Mouse (Mus musculus) stomach, postnatal 0 days (tissue): ENCODE data around the gene Bbx. TPM values are rescaled to one million over a fixed set of nuclear protein-coding genes. Genes with fewer than 3 reads are reported as not detected.

Experiments
- ATAC-seq: fragments of 200-750 bp; cut with Nextera tagmentation; 2 replicates; pipeline ENCODE4 v1.8.0; 2017; ENCODE audit not compliant: low FRiP score, low TSS enrichment
- DNase-seq: peaks from one replicate; pipeline ENCODE4 v3.0.0-alpha.2; 2016; ENCODE audit warnings: low spot score
- H3K27ac ChIP-seq: fragments of 300-500 bp; sonication (generic); replicated peaks from 2 replicates; pipeline ENCODE4 v1.5.1; 2014; ENCODE audit warnings: mild to moderate bottlenecking, control low read depth
- H3K27me3 ChIP-seq: fragments of 300-500 bp; sonication (generic); 2 replicates; pipeline ENCODE4 v1.6.1; 2014; ENCODE audit warnings: low read length; ENCODE audit not compliant: control insufficient read depth, insufficient read depth
- H3K36me3 ChIP-seq: fragments of 300-500 bp; sonication (generic); 2 replicates; pipeline ENCODE4 v1.6.1; 2014; ENCODE audit warnings: low read length, mixed read lengths; ENCODE audit not compliant: control insufficient read depth, insufficient read depth
- H3K4me1 ChIP-seq: fragments of 300-500 bp; sonication (generic); replicated peaks from 2 replicates; pipeline ENCODE4 v1.6.1; 2014; ENCODE audit warnings: antibody characterized with exemption; ENCODE audit not compliant: control insufficient read depth, insufficient read depth
- H3K4me2 ChIP-seq: fragments of 300-500 bp; sonication (generic); replicated peaks from 2 replicates; pipeline ENCODE4 v1.6.1; 2014; ENCODE audit warnings: low read depth, mild to moderate bottlenecking, control low read depth, moderate library complexity
- H3K4me3 ChIP-seq: fragments of 300-500 bp; sonication (generic); 2 replicates; pipeline ENCODE4 v1.5.1; 2014; ENCODE audit warnings: low read depth, low read length, control low read depth
- H3K9ac ChIP-seq: fragments of 300-500 bp; sonication (generic); 2 replicates; pipeline ENCODE4 v1.6.1; 2014; ENCODE audit warnings: mild to moderate bottlenecking, low read length, control low read depth, mixed read lengths
- H3K9me3 ChIP-seq: fragments of 300-500 bp; sonication (generic); 2 replicates; pipeline ENCODE4 v1.6.1; 2016; ENCODE audit warnings: low read length; ENCODE audit not compliant: control insufficient read depth
- CTCF ChIP-seq: IDR thresholded peaks from 2 replicates; pipeline ENCODE4 v1.5.1; 2016; ENCODE audit warnings: antibody characterized with exemption, low read depth, mild to moderate bottlenecking, moderate library complexity
- EP300 ChIP-seq: optimal IDR thresholded peaks from 2 replicates; pipeline ENCODE3; 2016; ENCODE audit warnings: antibody characterized with exemption
- whole genome bisulfite sequencing: fragments of 180-500 bp; shearing (Covaris S2); extraction: QIAGEN DNeasy Blood & Tissue Kit; methylation state at CpG from one replicate; pipeline ENCODE4 v1.1.7; 2014; 5-methylcytosine and 5-hydroxymethylcytosine counted together
- polyA plus RNA-seq: library from polyadenylated mRNA; unstranded; fragments of >200 nt; fragmentation: Nextera tagmentation; extraction: Ambion mirVana; gene quantifications from 2 replicates; pipeline ENCODE4 v1.2.1, GENCODE M21; 2015

Gene Bbx
- polyA plus RNA-seq, 1 experiment from 2014 or later, result 17.9 TPM

DNA sequence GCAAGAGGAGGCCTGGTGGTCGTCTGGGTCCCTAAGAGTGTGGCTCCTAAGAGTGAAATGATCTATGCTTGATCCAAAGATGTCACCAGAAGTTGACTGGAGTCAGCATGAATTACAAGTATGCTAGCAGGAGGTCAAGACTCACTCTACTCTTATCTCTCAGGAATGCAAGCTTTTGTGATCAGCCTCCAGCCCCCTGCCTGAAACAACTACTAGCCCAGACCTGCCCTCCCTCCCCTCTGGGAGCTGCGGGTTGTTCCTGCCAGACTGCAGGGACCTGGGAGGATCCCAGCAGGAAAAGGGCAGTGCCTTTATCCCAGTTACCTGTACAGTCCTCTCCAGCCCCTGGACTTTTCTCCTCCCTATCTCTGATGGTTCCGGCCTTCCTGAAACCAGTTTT, 27.0 kb upstream of the Bbx start:
- Histone ChIP-seq H3K4me3 (no peak overlapping the region), H3K9me3 (no peaks in the 10 kb centered on the region), H3K4me1 (no peaks in the 10 kb centered on the region), H3K27me3 (no peaks in the 10 kb centered on the region), H3K9ac (no peak overlapping the region), H3K27ac (no peak overlapping the region), H3K36me3 (no peaks in the 10 kb centered on the region), H3K4me2 (no peak overlapping the region)
- WGBS, result 43% methylated on average over 3 of the region's 3 CpGs
- ATAC-seq (no peak), DNase-seq (no peak)
- TF ChIP-seq EP300 (no peak), CTCF (no peak)

- Histone ChIP-seq H3K9ac (no peak overlapping the region), H3K9me3 (no peaks in the 10 kb centered on the region), H3K4me2 (no peak overlapping the region), H3K4me3 (no peak overlapping the region), H3K4me1 (no peaks in the 10 kb centered on the region), H3K27me3 (no peaks in the 10 kb centered on the region), H3K27ac (no peak overlapping the region), H3K36me3 (no peaks in the 10 kb centered on the region)
- TF ChIP-seq EP300, result no peak
- TF ChIP-seq CTCF, result no peak
- whole genome bisulfite sequencing, result 83% methylated on average over 1 of the region's 1 CpGs
- no peak for DNase-seq
- no peak for ATAC-seq
Measured at GRCm38 (mm10) chr16:50456053-50456452, 23.9 kb upstream of the Bbx start.

DNA sequence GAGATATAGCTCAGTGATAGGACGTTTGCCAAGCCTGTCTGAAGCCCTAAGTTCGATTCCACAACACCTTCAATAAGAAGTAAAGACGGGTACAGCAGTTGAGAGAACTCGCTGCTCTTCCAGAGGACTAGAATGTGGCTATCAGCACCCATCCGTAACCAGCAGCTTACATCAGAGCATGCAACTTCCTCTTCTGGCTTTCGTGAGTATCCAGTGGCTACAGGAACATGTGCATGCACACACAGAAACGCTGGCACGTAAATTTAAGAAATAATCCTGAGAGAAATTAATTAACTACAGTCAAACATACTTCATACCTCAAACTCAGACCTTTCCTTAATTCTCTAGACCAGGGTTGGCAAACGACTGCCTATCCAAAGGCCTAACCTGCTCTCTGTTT, 16.9 kb upstream of the Bbx start:
- no peak overlapping the region for H3K4me2 ChIP-seq
- WGBS, result 79% methylated on average over 9 of the region's 9 CpGs
- H3K27me3 ChIP-seq, result no peaks in the 10 kb centered on the region
- TF ChIP-seq CTCF (no peak), EP300 (no peak)
- no peaks in the 10 kb centered on the region for H3K4me1 ChIP-seq
- DNase-seq (no peak), ATAC-seq (no peak)
- no peak overlapping the region for H3K4me3 ChIP-seq
- H3K9ac ChIP-seq, result no peak overlapping the region
- no peaks in the 10 kb centered on the region for H3K9me3 ChIP-seq
- no peaks in the 10 kb centered on the region for H3K36me3 ChIP-seq
- H3K27ac ChIP-seq, result no peak overlapping the region

DNA sequence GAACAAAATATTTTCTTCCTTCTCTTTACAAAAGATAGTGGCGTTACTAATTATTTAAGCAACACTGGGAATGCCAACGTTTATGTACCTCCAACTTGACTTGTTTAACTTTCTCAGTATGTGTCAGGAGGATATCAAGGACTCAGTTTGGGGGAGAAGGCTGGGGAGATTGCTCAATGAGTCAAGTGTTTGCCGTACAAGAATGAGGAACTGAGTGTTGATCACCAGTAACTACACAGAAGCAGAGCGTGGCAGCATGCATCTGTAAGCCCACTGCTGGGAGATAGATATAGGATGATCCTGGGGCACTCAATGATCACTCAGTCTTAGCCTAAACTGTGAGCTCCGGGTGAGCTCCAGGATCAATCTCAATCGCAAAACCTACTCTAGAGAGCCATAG, 12.8 kb upstream of the Bbx start:
- no peak overlapping the region for H3K4me2 ChIP-seq
- no peak overlapping the region for H3K27ac ChIP-seq
- H3K9ac ChIP-seq, result no peak overlapping the region
- no peaks in the 10 kb centered on the region for H3K4me1 ChIP-seq
- no peaks in the 10 kb centered on the region for H3K9me3 ChIP-seq
- ATAC-seq, result no peak
- no peaks in the 10 kb centered on the region for H3K36me3 ChIP-seq
- TF ChIP-seq CTCF, result no peak
- TF ChIP-seq EP300, result no peak
- DNase-seq, result no peak
- H3K27me3 ChIP-seq, result no peaks in the 10 kb centered on the region
- WGBS, result 68% methylated on average over 6 of the region's 6 CpGs
- H3K4me3 ChIP-seq, result no peak overlapping the region

- no peaks in the 10 kb centered on the region for H3K36me3 ChIP-seq
- H3K9ac ChIP-seq, result no peak overlapping the region
- WGBS, result 73% methylated on average over 3 of the region's 3 CpGs
- no peaks in the 10 kb centered on the region for H3K9me3 ChIP-seq
- ATAC-seq (no peak), DNase-seq (no peak)
- H3K4me1 ChIP-seq, result no peaks in the 10 kb centered on the region
- no peak overlapping the region for H3K27ac ChIP-seq
- no peak overlapping the region for H3K4me3 ChIP-seq
- TF ChIP-seq EP300 (no peak), CTCF (no peak)
- no peaks in the 10 kb centered on the region for H3K27me3 ChIP-seq
- H3K4me2 ChIP-seq, result no peak overlapping the region
Measured at GRCm38 (mm10) chr16:50438816-50439215, 6.6 kb upstream of the Bbx start.

DNA sequence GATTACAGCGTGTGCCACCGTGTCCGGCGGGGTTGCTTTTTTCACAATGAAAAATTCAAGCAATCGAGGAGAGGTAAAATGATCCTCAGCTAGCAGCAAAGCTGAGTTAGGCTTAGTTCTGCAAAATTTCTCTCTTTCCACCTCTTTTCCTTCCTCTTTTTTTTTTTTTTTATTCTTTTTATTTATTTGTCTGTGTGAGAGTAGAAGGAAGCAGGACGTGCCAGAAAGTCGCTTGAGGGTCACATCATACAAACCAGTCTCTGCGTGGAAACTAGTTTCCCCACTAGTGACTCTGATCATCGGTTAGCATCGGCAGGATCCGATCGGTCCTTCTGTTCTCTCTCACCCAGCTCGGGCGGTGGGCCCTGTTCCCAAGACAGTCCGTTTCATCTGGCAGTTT, 5.6 kb upstream of the Bbx start:
- Histone ChIP-seq H3K4me1 (no peaks in the 10 kb centered on the region), H3K27ac (no peak overlapping the region), H3K4me2 (no peak overlapping the region), H3K9ac (no peak overlapping the region), H3K27me3 (no peaks in the 10 kb centered on the region), H3K4me3 (no peak overlapping the region), H3K36me3 (no peaks in the 10 kb centered on the region), H3K9me3 (no peaks in the 10 kb centered on the region)
- ATAC-seq (no peak), DNase-seq (no peak)
- 85% methylated on average over 15 of the region's 15 CpGs for WGBS
- TF ChIP-seq CTCF, result no peak
- TF ChIP-seq EP300, result no peak
